Mouse (Mus musculus): Measurements from ENCODE around the gene Atg7. TPM values are rescaled to one million over a fixed set of nuclear protein-coding genes. Genes with fewer than 3 reads are reported as not detected.
"Not testable (repeated sequence)": the region's sequence is repeated elsewhere in the genome, so short reads cannot be mapped to it uniquely, and the experiment has no call there.

Gene Atg7
- polyA plus RNA-seq (2012; rRNA removed): 16.8 and 19.8 TPM in 2 replicates

GRCm38 (mm10) chr6:114642601-114643528 lies at the start of gene Atg7:
TSS of gene Atg7 (plus strand) at chr6:114643097.
- WGBS: under 1% methylated on average over 38 of the region's 38 CpGs

GRCm38 (mm10) chr6:114614076-114614475 lies 28.8 kb upstream of the Atg7 start:
- DNase-seq (ENCODE audit: low read depth, low spot score): not testable (repeated sequence)
- WGBS: 4% methylated on average over 9 of the region's 17 CpGs

More at GRCm38 (mm10) chr6:114642601-114643528, at the start of gene Atg7:
- peak; percentile 74 for DNase-seq (ENCODE audit: low read depth, low spot score)

DNA sequence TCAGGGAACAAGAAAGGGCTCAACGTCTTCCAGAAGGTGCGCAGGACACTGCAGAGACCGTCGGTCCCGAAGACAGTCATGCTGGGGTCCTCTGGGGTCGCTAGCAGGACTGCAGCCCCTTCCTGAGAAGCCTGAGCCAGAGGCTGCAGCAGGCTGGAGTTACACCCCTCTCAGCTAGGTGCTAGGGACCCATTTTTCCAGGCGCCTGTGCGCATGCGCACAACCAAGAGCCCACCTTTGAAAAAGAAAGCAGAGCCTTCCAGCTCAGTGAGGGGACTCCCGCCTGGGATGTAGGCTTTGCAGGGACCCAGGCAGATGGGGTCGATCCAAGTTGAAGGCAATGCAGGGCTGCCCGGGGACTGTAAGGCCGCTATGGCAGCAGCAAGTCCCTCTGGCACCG lies 9.0 kb upstream of the Atg7 start:
- not testable (repeated sequence) for DNase-seq (ENCODE audit: low read depth, low spot score)
- WGBS: no CpG with 5 or more reads among the region's 14 CpGs

DNA sequence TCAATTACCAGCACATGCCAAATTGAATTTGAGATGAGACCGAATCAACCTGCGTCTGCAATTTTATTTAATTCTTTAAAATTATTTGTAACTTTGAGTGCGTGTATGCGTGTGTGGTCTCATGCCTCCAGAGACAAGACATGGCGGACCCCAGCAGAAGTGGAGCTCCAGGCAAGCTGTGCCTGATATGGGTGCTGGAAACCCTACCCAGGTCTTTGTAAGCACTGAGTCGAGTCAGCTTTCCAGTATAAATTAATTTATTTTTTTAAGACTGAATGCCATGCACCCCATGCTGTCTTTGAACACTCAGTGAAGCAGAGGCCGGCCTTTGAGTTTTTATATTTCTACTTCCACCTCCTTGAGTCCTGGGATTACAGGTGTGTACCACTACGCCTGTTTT lies 819 bp downstream of the Atg7 start:
- DNase-seq (ENCODE audit: low read depth, low spot score): no peak
- 38% methylated on average over 8 of the region's 8 CpGs for WGBS

GRCm38 (mm10) chr6:114644531-114644930 lies 1.6 kb downstream of the Atg7 start:
- no peak for DNase-seq (ENCODE audit: low read depth, low spot score)
- 56% methylated on average over 1 of the region's 1 CpGs for WGBS

DNA sequence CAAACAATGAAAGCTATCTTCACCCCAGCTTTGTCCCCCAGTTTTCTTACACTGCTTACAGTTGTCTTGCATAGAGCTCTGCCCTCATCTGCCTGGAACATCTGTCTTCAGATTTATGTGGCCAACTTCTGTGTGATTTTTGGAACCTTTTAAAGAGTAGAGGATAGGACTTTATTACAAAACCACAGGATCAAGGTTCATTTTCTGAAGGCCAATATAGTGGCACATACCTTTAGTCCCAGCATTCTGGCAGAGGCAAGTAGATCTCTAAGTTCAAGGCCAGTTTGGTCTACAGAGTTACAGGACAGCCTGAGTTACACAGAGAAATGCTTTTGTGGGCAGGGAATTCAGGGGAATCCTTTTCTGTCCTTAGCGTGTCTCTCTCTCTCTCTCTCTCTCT lies 3.3 kb downstream of the Atg7 start:
- WGBS: 86% methylated on average over 1 of the region's 1 CpGs
- DNase-seq (ENCODE audit: low read depth, low spot score): no peak

DNA sequence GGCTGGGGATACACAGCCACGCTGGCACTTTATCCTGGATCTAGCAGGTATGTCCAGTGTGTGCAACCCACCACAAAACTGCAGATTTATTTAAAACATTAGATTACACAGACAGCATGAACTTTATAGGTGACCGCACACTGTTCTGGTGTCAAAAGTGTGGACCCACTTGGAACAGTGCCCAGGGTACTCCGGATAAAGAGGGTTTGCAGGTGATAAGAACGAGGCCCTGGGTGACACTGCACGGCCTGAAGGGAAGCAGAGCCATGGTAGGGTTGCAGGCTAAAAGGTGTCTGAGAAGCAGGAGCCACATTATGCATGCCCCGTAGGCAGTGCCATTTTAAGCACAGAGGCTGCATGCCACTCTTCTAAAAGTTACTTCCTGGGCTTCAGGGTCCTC lies 4.1 kb downstream of the Atg7 start:
- WGBS: 78% methylated on average over 6 of the region's 6 CpGs
- DNase-seq (ENCODE audit: low read depth, low spot score): no peak

DNA sequence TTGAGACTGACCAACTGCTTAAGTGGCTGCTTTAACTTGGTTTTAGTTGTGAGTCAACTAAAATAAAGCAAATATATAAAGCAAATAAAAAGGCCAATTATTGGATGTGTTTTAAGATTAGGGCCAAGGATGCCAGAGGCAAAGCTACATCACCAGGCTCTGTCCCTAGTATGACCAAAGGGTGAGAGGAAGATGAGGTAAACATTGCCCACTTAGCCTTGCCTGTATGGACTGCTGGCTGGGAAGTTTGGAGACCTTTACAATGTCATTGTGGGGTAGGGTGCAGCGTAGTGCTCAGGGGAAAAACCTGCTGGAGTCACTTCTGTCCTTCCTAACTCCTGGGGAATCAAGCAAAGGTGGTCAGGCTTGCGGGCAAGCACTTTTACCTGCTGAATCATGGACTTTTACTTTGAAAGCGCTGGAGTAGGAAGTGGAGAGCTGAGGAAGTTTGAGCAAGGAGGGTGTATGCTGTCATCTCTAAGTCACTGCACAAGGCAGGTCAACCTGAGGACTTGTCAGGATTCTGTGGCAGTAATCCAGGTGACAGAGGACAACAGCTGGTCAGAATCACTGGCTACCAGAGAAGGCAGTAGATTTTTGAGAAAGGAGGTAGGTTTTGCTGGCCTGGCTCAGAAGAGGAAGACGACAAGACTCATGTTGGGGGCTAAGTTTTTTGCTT lies 5.6 kb downstream of the Atg7 start:
- DNase-seq (ENCODE audit: low read depth, low spot score): peak; percentile 51
- 50% methylated on average over 4 of the region's 4 CpGs for WGBS

- DNase-seq (ENCODE audit: low read depth, low spot score): no peak
- 34% methylated on average over 3 of the region's 3 CpGs for WGBS
Observed at GRCm38 (mm10) chr6:114652209-114652608, 9.3 kb downstream of the Atg7 start.

DNA sequence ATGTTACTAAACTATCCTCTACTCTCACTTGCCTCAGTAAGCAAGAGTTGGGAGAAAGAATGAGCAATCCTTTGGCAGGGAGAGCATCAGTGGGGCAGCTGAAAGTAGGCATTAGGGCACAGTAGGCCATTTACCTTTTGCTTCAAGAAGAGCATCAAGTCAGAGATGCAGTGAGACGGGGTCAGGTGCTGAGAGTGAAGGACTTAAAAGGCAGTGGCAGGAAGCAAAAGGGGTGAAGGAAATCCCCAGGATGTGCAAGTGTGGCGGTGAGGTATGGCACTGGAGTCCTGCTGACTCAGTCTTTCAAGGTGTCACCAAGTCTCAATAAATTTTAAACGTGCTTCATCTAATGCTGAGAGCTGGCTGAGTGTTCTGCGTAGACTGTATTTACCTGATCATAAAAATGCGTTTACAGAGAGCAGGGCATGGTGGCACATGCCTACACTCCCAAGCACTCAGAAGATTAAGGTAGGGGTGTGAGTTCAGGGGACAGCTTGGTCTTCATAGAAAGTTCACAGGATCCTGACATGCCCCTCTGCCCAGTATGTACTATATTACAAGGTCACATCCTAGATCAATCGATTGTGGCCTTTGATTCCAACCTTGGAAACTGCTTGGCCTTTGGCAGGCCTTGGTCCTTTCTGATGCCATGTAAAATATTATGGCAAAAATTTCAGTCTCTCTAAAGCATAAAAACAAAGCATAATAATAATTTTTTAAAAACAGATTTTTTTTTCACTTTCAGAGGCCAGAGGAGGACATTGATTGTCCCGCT lies 14.1 kb downstream of the Atg7 start:
- DNase-seq (ENCODE audit: low read depth, low spot score): no peak
- WGBS: 63% methylated on average over 7 of the region's 7 CpGs

- no peak for DNase-seq (ENCODE audit: low read depth, low spot score)
- 84% methylated on average over 4 of the region's 4 CpGs for WGBS
Observed at GRCm38 (mm10) chr6:114657807-114658206, 14.9 kb downstream of the Atg7 start.

DNA sequence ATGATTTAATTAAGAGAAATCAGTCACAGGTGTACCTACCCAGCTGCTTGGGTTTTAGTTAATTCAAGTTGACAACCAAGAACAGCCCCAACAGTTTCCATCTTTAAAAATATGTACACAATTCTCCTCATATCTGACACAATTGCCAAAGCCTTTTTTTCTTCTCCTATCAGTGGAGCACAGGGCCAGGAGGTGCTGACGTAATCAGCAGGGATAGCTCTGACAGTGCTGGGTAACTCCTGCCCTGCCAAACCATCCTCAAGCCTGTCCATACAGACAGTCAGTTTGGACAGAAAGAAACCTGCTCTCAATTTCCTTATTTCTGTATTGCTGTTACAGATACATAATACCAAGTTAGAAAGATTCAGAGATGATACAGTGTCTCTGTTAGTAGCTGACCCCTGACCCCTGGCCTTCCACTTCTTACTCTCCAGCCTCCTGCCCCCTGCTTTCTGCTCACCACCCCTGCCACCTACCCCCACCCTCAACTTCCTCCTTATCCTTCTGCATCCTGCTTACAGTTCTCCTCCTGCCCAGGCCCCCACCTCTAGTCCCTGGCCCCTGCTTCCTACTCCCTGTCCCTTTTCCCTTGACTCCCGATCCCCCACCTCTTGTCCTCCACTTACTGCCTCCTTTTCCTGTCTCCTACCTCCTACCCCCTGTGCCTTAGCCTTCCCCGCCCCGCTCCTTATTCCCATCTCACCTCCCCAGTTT lies 16.5 kb downstream of the Atg7 start:
- DNase-seq (ENCODE audit: low read depth, low spot score): no peak
- 67% methylated on average over 4 of the region's 4 CpGs for WGBS

GRCm38 (mm10) chr6:114659992-114660800 lies 17.3 kb downstream of the Atg7 start:
- peak; percentile 64 for DNase-seq (ENCODE audit: low read depth, low spot score)
- WGBS: 21% methylated on average over 5 of the region's 5 CpGs

GRCm38 (mm10) chr6:114663707-114664106 lies 20.8 kb downstream of the Atg7 start:
- no peak for DNase-seq (ENCODE audit: low read depth, low spot score)
- WGBS: 73% methylated on average over 2 of the region's 2 CpGs

GRCm38 (mm10) chr6:114664716-114665115 lies 21.8 kb downstream of the Atg7 start:
- WGBS: 87% methylated on average over 2 of the region's 2 CpGs
- DNase-seq (ENCODE audit: low read depth, low spot score): no peak

DNA sequence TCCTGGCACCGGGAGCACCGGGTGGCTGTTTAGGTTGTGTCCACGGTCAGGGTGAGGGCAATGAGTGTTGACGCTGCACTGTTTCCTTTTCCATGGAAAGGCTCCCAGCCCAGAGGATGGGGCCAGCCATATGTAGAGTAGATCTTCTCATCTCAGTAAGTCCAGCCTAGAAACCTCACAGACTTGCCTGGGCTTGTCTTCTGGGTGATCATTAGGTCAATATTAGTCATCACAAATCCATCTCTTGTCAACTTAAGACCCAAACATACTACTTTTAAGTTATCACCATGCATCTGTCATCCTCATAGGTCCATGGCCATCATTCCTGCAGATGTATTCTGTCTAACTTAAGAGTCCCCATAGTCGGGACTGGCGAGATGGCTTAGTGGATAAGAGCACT lies 24.6 kb downstream of the Atg7 start:
- WGBS: 90% methylated on average over 6 of the region's 6 CpGs
- DNase-seq (ENCODE audit: low read depth, low spot score): no peak

GRCm38 (mm10) chr6:114674771-114675170 lies 31.9 kb downstream of the Atg7 start:
- no peak for DNase-seq (ENCODE audit: low read depth, low spot score)

- no peak for DNase-seq (ENCODE audit: low read depth, low spot score)
- 84% methylated on average over 5 of the region's 5 CpGs for WGBS
Observed at GRCm38 (mm10) chr6:114676091-114676490, 33.2 kb downstream of the Atg7 start.

Measured in large intestine, adult 2 months (tissue).